ENCODE assay signal across 10 mouse cellular contexts in genomic region chr6:89353101-89353500, GRCm38 (mm10). TPM values are rescaled to one million over a fixed set of nuclear protein-coding genes. Genes with fewer than 3 reads are reported as not detected.
DNase-seq lines count a peak whose midpoint lies in the region; ATAC-seq and TF ChIP-seq lines count a peak whose summit lies in the region.
"Had no signal": no experiment of that assay in that cellular context is flagged by ENCODE, and none has a peak within 500 bp of the region (broad histone marks: within the 10 kb centered on the region; RNA-seq: fewer than 3 reads in every experiment).

No protein-coding gene starts in this region.

- H3K36me3 ChIP-seq in kidney, embryonic 16.5 days (ENCODE audit: insufficient read depth, low read length), result peaks cover 31% of the 10 kb centered on the region
- H3K36me3 ChIP-seq in stomach, embryonic 16.5 days (ENCODE audit: control insufficient read depth, insufficient read depth, low read length), result peaks cover 3% of the 10 kb centered on the region

- no peak for TF ChIP-seq CTCF in gastrocnemius, adult 2 months (IDR thresholded peaks at IDR 0.05)

- H3K9me3 ChIP-seq in kidney, embryonic 16.5 days (ENCODE audit: low read length), result no peaks in the 10 kb centered on the region
- no peaks in the 10 kb centered on the region for H3K9me3 ChIP-seq in stomach, embryonic 16.5 days (replicated peaks; ENCODE audit: control insufficient read depth, low read length)

- peak overlapping the region; percentile 81 for H3K27ac ChIP-seq in gastrocnemius, adult 2 months
- H3K27ac ChIP-seq in kidney, embryonic 16.5 days (ENCODE audit: low read length), result peak overlapping the region; percentile 83
- peak overlapping the region; percentile 78 for H3K27ac ChIP-seq in stomach, embryonic 16.5 days (ENCODE audit: low read length)

- WGBS in kidney, embryonic 16.5 days, result 49% methylated on average over 8 of the region's 8 CpGs
- WGBS in stomach, embryonic 16.5 days, result 52% methylated on average over 8 of the region's 8 CpGs

- DNase-seq in gastrocnemius, adult 2 months, result peak; percentile 40
- no peak for DNase-seq in gastrocnemius, postnatal 10 days
- peak; percentile 50 for DNase-seq in testis, postnatal 14 days (ENCODE audit: low spot score)
- DNase-seq in testis, postnatal 10 days (ENCODE audit: low spot score), result no peak
- no peak for DNase-seq in spleen, postnatal 10 days (ENCODE audit: low spot score in 2 of 2)
- no peak for DNase-seq in thymus, postnatal 10 days (ENCODE audit: low spot score in 2 of 2)
- DNase-seq: thymus, adult 18-20 months had no signal

- peak; percentile 46; the same call in 1 of the 2 replicates for ATAC-seq in kidney, embryonic 16.5 days (ENCODE audit: low FRiP score, low TSS enrichment)
- peak; percentile 19; the same call in 1 of the 2 replicates for ATAC-seq in stomach, embryonic 16.5 days (ENCODE audit: insufficient read depth, low FRiP score)

- no peak overlapping the region for H3K4me3 ChIP-seq in gastrocnemius, adult 2 months
- H3K4me3 ChIP-seq in kidney, embryonic 16.5 days (ENCODE audit: low read length), result no peak overlapping the region
- no peak overlapping the region for H3K4me3 ChIP-seq in stomach, embryonic 16.5 days (replicated peaks; ENCODE audit: low read length)

- peaks cover 46% of the 10 kb centered on the region for H3K4me1 ChIP-seq in kidney, embryonic 16.5 days (ENCODE audit: insufficient read depth, low read length)
- H3K4me1 ChIP-seq in stomach, embryonic 16.5 days (ENCODE audit: control insufficient read depth, insufficient read depth, low read length), result peaks cover 47% of the 10 kb centered on the region

- no peak overlapping the region for H3K4me2 ChIP-seq in kidney, embryonic 16.5 days (replicated peaks; ENCODE audit: low read depth, low read length)
- H3K4me2 ChIP-seq in stomach, embryonic 16.5 days (ENCODE audit: low read depth, low read length), result no peak overlapping the region
- H3K4me2 ChIP-seq: liver, embryonic 11.5 days had no signal

- no peak overlapping the region for H3K9ac ChIP-seq in kidney, embryonic 16.5 days (replicated peaks; ENCODE audit: low read length)
- peak overlapping the region; percentile 29; the same call in 1 of the 2 replicates for H3K9ac ChIP-seq in stomach, embryonic 16.5 days (ENCODE audit: low read length)

- no peaks in the 10 kb centered on the region for H3K27me3 ChIP-seq in kidney, embryonic 16.5 days (ENCODE audit: insufficient read depth, low read length)
- no peaks in the 10 kb centered on the region for H3K27me3 ChIP-seq in stomach, embryonic 16.5 days (ENCODE audit: control insufficient read depth, insufficient read depth, low read length)

- intact Hi-C loops in gastrocnemius, adult 2 months (cut with DNase I), result no loop called here

RNA-seq across cellular contexts. Expression of gene Plxna1, which starts 9.3 kb away (rescaled TPM):
- total RNA-seq in gastrocnemius, adult 2 months (2021), result 10 to 100 TPM; 10.9 to 13.0 TPM
- total RNA-seq in gastrocnemius, postnatal 10 days (2021), result 10 to 100 TPM; 44.1 to 54.4 TPM
- polyA plus RNA-seq in kidney, embryonic 16.5 days (2015; fragmentation: Nextera tagmentation; extraction: Ambion mirVana), result 12.1 and 19.5 TPM in 2 replicates
- 9.3 and 10.0 TPM in 2 replicates for polyA plus RNA-seq in stomach, embryonic 16.5 days (2015; fragmentation: Nextera tagmentation; extraction: Ambion mirVana)

Comparison
In these comparisons a context has a peak if more than half of its experiments do, and no peak if none do; other contexts are left out.
1. DNase-seq: peak in gastrocnemius, adult 2 months (single experiment) and testis, postnatal 14 days (single experiment); none in gastrocnemius, postnatal 10 days (single experiment), testis, postnatal 10 days (single experiment), spleen, postnatal 10 days (0 of 2) and thymus, postnatal 10 days (0 of 2).
2. Peak in every context shown above with its lines, with median percentiles within 50 percentile points of each other: H3K27ac ChIP-seq.